13 mouse cellular contexts compared by ENCODE assay signal in genomic region chr2:6726071-6726470, GRCm38 (mm10).
A peak's percentile ranks its signal among the peaks of the same experiment; 100 is the strongest.
DNase-seq lines count a peak whose midpoint lies in the region; ATAC-seq and TF ChIP-seq lines count a peak whose summit lies in the region.
"Had no signal": no experiment of that assay in that cellular context is flagged by ENCODE, and none has a peak within 500 bp of the region (broad histone marks: within the 10 kb centered on the region; RNA-seq: fewer than 3 reads in every experiment).

No protein-coding gene starts in this region.

- H3K4me3 ChIP-seq in forebrain, embryonic 15.5 days: no peak overlapping the region
- no peak overlapping the region for H3K4me3 ChIP-seq in forebrain, embryonic 10.5 days
- H3K4me3 ChIP-seq in layer of hippocampus, adult 2 months: no peak overlapping the region
- no peak overlapping the region for H3K4me3 ChIP-seq in brown adipose tissue, adult 24 weeks (ENCODE audit: insufficient read depth, low read depth, low read length)
- no peak overlapping the region for H3K4me3 ChIP-seq in lung, postnatal 0 days (ENCODE audit: low read depth, low read length)
- H3K4me3 ChIP-seq in neural tube, embryonic 15.5 days (replicated peaks): no peak overlapping the region
- H3K4me3 ChIP-seq: erythroblast, embryonic 14.5 days; hindbrain, embryonic 10.5 days; liver, embryonic 13.5 days; neural tube, embryonic 12.5 days; stomach, embryonic 15.5 days had no signal

- no peaks in the 10 kb centered on the region for H3K27me3 ChIP-seq in forebrain, embryonic 15.5 days
- H3K27me3 ChIP-seq in forebrain, embryonic 10.5 days (ENCODE audit: poor library complexity, severe bottlenecking): no peaks in the 10 kb centered on the region
- H3K27me3 ChIP-seq in lung, postnatal 0 days (replicated peaks; ENCODE audit: insufficient read depth, low read length): no peaks in the 10 kb centered on the region
- no peaks in the 10 kb centered on the region for H3K27me3 ChIP-seq in neural tube, embryonic 15.5 days (replicated peaks)
- H3K27me3 ChIP-seq: liver, embryonic 13.5 days; neural tube, embryonic 12.5 days; stomach, embryonic 15.5 days had no signal

- H3K36me3 ChIP-seq in forebrain, embryonic 15.5 days: no peaks in the 10 kb centered on the region
- no peaks in the 10 kb centered on the region for H3K36me3 ChIP-seq in forebrain, embryonic 10.5 days (replicated peaks)
- H3K36me3 ChIP-seq in lung, postnatal 0 days (ENCODE audit: insufficient read depth, low read length): no peaks in the 10 kb centered on the region
- no peaks in the 10 kb centered on the region for H3K36me3 ChIP-seq in neural tube, embryonic 15.5 days
- H3K36me3 ChIP-seq: hindbrain, embryonic 10.5 days; liver, embryonic 13.5 days; neural tube, embryonic 12.5 days; stomach, embryonic 15.5 days had no signal

- DNase-seq in forebrain, embryonic 10.5 days (ENCODE audit: extremely low spot score, low spot score): no peak
- no peak for DNase-seq in layer of hippocampus, adult 2 months (ENCODE audit: low spot score in 2 of 2)
- no peak for DNase-seq in layer of hippocampus, postnatal 36 days
- peak; percentile 65 for DNase-seq in lung, postnatal 0 days (ENCODE audit: low spot score)
- no peak for DNase-seq in spleen, postnatal 36 days (ENCODE audit: low spot score in 2 of 2)
- DNase-seq: liver, embryonic 13.5 days had no signal

- WGBS in forebrain, embryonic 15.5 days: 71% methylated on average over 8 of the region's 8 CpGs
- WGBS in forebrain, embryonic 10.5 days: 88% methylated on average over 8 of the region's 8 CpGs
- WGBS in lung, postnatal 0 days: 55% methylated on average over 8 of the region's 8 CpGs
- WGBS in neural tube, embryonic 15.5 days: 60% methylated on average over 8 of the region's 8 CpGs

- H3K4me1 ChIP-seq in forebrain, embryonic 15.5 days: peaks cover 74% of the 10 kb centered on the region
- H3K4me1 ChIP-seq in forebrain, embryonic 10.5 days: peaks cover 47% of the 10 kb centered on the region
- peaks cover 13% of the 10 kb centered on the region for H3K4me1 ChIP-seq in brown adipose tissue, adult 24 weeks (ENCODE audit: control insufficient read depth, insufficient read depth, insufficient read length, low read length)
- no peaks in the 10 kb centered on the region; the same call in 1 of the 2 replicates for H3K4me1 ChIP-seq in lung, postnatal 0 days (ENCODE audit: insufficient read depth, low read depth, low read length)
- peaks cover 40% of the 10 kb centered on the region for H3K4me1 ChIP-seq in neural tube, embryonic 15.5 days

- H3K9ac ChIP-seq in forebrain, embryonic 15.5 days (replicated peaks): no peak overlapping the region
- no peak overlapping the region for H3K9ac ChIP-seq in lung, postnatal 0 days (replicated peaks; ENCODE audit: low read depth)
- H3K9ac ChIP-seq in neural tube, embryonic 15.5 days (replicated peaks): no peak overlapping the region
- H3K9ac ChIP-seq: liver, embryonic 13.5 days; neural tube, embryonic 12.5 days; stomach, embryonic 15.5 days had no signal

- peak overlapping the region; percentile 32; the same call in 1 of the 2 replicates for H3K27ac ChIP-seq in forebrain, embryonic 15.5 days (replicated peaks)
- H3K27ac ChIP-seq in forebrain, embryonic 10.5 days: no peak overlapping the region
- H3K27ac ChIP-seq in layer of hippocampus, adult 2 months: no peak overlapping the region; the same call in 1 of the 2 replicates
- peak overlapping the region; percentile 71; the same call in 1 of the 2 replicates for H3K27ac ChIP-seq in brown adipose tissue, adult 24 weeks (replicated peaks; ENCODE audit: low read depth, low read length)
- H3K27ac ChIP-seq in lung, postnatal 0 days (ENCODE audit: low read length): no peak overlapping the region
- no peak overlapping the region for H3K27ac ChIP-seq in neural tube, embryonic 15.5 days (replicated peaks)
- H3K27ac ChIP-seq: hindbrain, embryonic 10.5 days; liver, embryonic 13.5 days; neural tube, embryonic 12.5 days; stomach, embryonic 15.5 days had no signal

- H3K4me2 ChIP-seq in forebrain, embryonic 15.5 days (replicated peaks): no peak overlapping the region
- no peak overlapping the region for H3K4me2 ChIP-seq in lung, postnatal 0 days (replicated peaks; ENCODE audit: low read depth, low read length)
- H3K4me2 ChIP-seq in neural tube, embryonic 15.5 days: no peak overlapping the region
- H3K4me2 ChIP-seq: liver, embryonic 13.5 days; neural tube, embryonic 12.5 days; stomach, embryonic 15.5 days had no signal

- no peak for TF ChIP-seq EP300 in lung, postnatal 0 days (IDR thresholded peaks at IDR 0.05)

- ATAC-seq in forebrain, embryonic 15.5 days (replicated peaks): no peak
- ATAC-seq in lung, postnatal 0 days: peak; percentile 49
- no peak for ATAC-seq in neural tube, embryonic 15.5 days (ENCODE audit: low FRiP score)

- peak; percentile 63 for TF ChIP-seq CTCF in layer of hippocampus, adult 2 months (conservative IDR thresholded peaks at IDR 0.05)
- TF ChIP-seq CTCF in lung, postnatal 0 days (IDR thresholded peaks at IDR 0.05): peak; percentile 52

- H3K9me3 ChIP-seq in forebrain, embryonic 15.5 days: no peaks in the 10 kb centered on the region
- H3K9me3 ChIP-seq in forebrain, embryonic 10.5 days: no peaks in the 10 kb centered on the region
- no peaks in the 10 kb centered on the region for H3K9me3 ChIP-seq in lung, postnatal 0 days (ENCODE audit: low read length)
- no peaks in the 10 kb centered on the region for H3K9me3 ChIP-seq in neural tube, embryonic 15.5 days (replicated peaks)
- H3K9me3 ChIP-seq: hindbrain, embryonic 10.5 days; liver, embryonic 13.5 days; neural tube, embryonic 12.5 days; stomach, embryonic 15.5 days had no signal

Comparison
In these comparisons a context has a peak if more than half of its experiments do, and no peak if none do; other contexts are left out.
1. H3K27ac ChIP-seq: peak in forebrain, embryonic 15.5 days (single experiment) and brown adipose tissue, adult 24 weeks (single experiment); none in forebrain, embryonic 10.5 days (single experiment), layer of hippocampus, adult 2 months (single experiment), lung, postnatal 0 days (single experiment) and neural tube, embryonic 15.5 days (single experiment).